Mouse (Mus musculus): Measurements from ENCODE around the gene Gm11077.

DNA sequence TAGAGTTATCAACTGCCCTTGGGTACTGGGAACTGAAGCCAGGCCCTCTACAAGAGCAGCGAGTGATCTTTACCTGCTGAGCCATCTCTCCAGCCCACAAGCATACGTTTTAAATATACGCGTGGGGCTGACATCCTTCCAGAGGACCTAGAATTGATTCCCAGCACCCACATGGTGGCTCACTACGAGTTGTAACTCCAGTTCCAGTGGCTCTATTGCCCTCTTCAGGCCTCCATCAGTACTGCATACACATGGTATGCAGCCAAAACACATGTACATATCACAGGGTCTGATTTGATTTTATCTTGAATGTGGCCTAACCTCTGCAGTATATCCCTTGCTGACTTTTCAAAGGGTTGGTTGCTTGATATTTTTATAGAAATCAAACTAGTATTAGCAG lies 23.0 kb upstream of the Gm11077 start:
- TF ChIP-seq CTCF (IDR thresholded peaks at IDR 0.05; ENCODE audit: low read depth), result peak; percentile 31
- no peak for TF ChIP-seq EP300 (IDR thresholded peaks at IDR 0.05; ENCODE audit: low read depth)

Measured in liver, embryonic 14.5 days (tissue).